Mouse (Mus musculus) lung, embryonic 14.5 days (tissue): ENCODE data around the gene Vps52. TPM values are rescaled to one million over a fixed set of nuclear protein-coding genes. Genes with fewer than 3 reads are reported as not detected.

Source experiments
- ATAC-seq: fragments of 200-750 bp; cut with Nextera tagmentation; 2 replicates; pipeline ENCODE4 v1.8.0; 2017; ENCODE audit warnings: mild to moderate bottlenecking, moderate TSS enrichment, moderate library complexity; ENCODE audit not compliant: insufficient read depth
- DNase-seq: peaks from one replicate; pipeline ENCODE4 v3.0.0-alpha.2; 2015
- H3K27ac ChIP-seq: fragments of 300-500 bp; sonication (generic); 2 replicates; pipeline ENCODE4 v1.5.1; 2014; ENCODE audit warnings: low read depth, mild to moderate bottlenecking, moderate library complexity
- H3K27me3 ChIP-seq: fragments of 300-500 bp; sonication (generic); 2 replicates; pipeline ENCODE4 v1.6.1; 2014; ENCODE audit warnings: low read length, control low read depth; ENCODE audit not compliant: insufficient read depth
- H3K36me3 ChIP-seq: fragments of 300-500 bp; sonication (generic); 2 replicates; pipeline ENCODE4 v1.6.1; 2014; ENCODE audit warnings: control low read depth; ENCODE audit not compliant: insufficient read depth
- H3K4me1 ChIP-seq: fragments of 300-500 bp; sonication (generic); 2 replicates; pipeline ENCODE4 v1.6.1; 2014; ENCODE audit warnings: antibody characterized with exemption, control low read depth; ENCODE audit not compliant: insufficient read depth
- H3K4me2 ChIP-seq: fragments of 300-500 bp; sonication (generic); 2 replicates; pipeline ENCODE4 v1.6.1; 2014; ENCODE audit warnings: mild to moderate bottlenecking
- H3K4me3 ChIP-seq: fragments of 300-500 bp; sonication (generic); 2 replicates; pipeline ENCODE4 v1.5.1; 2014; ENCODE audit warnings: low read depth, low read length
- H3K9ac ChIP-seq: fragments of 300-500 bp; sonication (generic); 2 replicates; pipeline ENCODE4 v1.6.1; 2014
- H3K9me3 ChIP-seq: fragments of 300-500 bp; sonication (generic); 2 replicates; pipeline ENCODE4 v1.6.1; 2016; ENCODE audit warnings: low read depth, low read length, control low read depth
- CTCF ChIP-seq: IDR thresholded peaks from 2 replicates; pipeline ENCODE4 v1.5.1; 2016; ENCODE audit warnings: antibody characterized with exemption, low read depth
- WGBS: fragments of 180-500 bp; shearing (Covaris S2); extraction: QIAGEN DNeasy Blood & Tissue Kit; methylation state at CpG from one replicate; pipeline ENCODE4 v1.1.7; 2014; 5-methylcytosine and 5-hydroxymethylcytosine counted together
- polyA plus RNA-seq: library from polyadenylated mRNA; unstranded; fragments of >200 nt; fragmentation: Nextera tagmentation; extraction: Ambion mirVana; gene quantifications from 2 replicates; pipeline ENCODE4 v1.2.1, GENCODE M21; 2014

The Vps52 gene
- polyA plus RNA-seq, 1 experiment from 2014 or later, result 34.8 TPM

GRCm38 (mm10) chr17:33972691-33973090 lies 17.1 kb downstream of the Vps52 start:
- H3K4me2 ChIP-seq, result no peak overlapping the region
- H3K4me3 ChIP-seq, result no peak overlapping the region
- H3K9me3 ChIP-seq, result no peaks in the 10 kb centered on the region
- no peak overlapping the region for H3K27ac ChIP-seq
- peak; percentile 42; the same call in 1 of the 2 replicates for ATAC-seq
- no peaks in the 10 kb centered on the region for H3K4me1 ChIP-seq
- H3K9ac ChIP-seq, result no peak overlapping the region
- DNase-seq, result peak; percentile 89
- WGBS, result 7% methylated on average over 1 of the region's 1 CpGs
- H3K36me3 ChIP-seq, result no peaks in the 10 kb centered on the region
- peaks cover 13% of the 10 kb centered on the region for H3K27me3 ChIP-seq
- no peak for TF ChIP-seq CTCF

GRCm38 (mm10) chr17:33973572-33973971 lies 18.0 kb downstream of the Vps52 start:
- H3K4me1 ChIP-seq, result no peaks in the 10 kb centered on the region
- H3K4me3 ChIP-seq, result no peak overlapping the region
- no peak for TF ChIP-seq CTCF
- ATAC-seq, result no peak
- DNase-seq, result no peak
- no peaks in the 10 kb centered on the region for H3K36me3 ChIP-seq
- no peak overlapping the region for H3K9ac ChIP-seq
- H3K27ac ChIP-seq, result no peak overlapping the region
- no peak overlapping the region for H3K4me2 ChIP-seq
- WGBS, result 57% methylated on average over 3 of the region's 3 CpGs
- no peaks in the 10 kb centered on the region for H3K9me3 ChIP-seq
- peaks cover 21% of the 10 kb centered on the region for H3K27me3 ChIP-seq

- DNase-seq (no peak), ATAC-seq (no peak)
- Histone ChIP-seq H3K9ac (no peak overlapping the region), H3K27me3 (peaks cover 42% of the 10 kb centered on the region), H3K4me1 (peaks cover 5% of the 10 kb centered on the region; the same call in 1 of the 2 replicates), H3K4me2 (peak overlapping the region; percentile 59), H3K27ac (no peak overlapping the region), H3K9me3 (no peaks in the 10 kb centered on the region), H3K4me3 (peak overlapping the region; percentile 32), H3K36me3 (no peaks in the 10 kb centered on the region)
- no peak for TF ChIP-seq CTCF
- WGBS, result 2% methylated on average over 56 of the region's 57 CpGs
Measured at GRCm38 (mm10) chr17:33977861-33978557, 22.4 kb downstream of the Vps52 start.

GRCm38 (mm10) chr17:33978631-33979031 lies 23.0 kb downstream of the Vps52 start:
- Histone ChIP-seq H3K4me2 (peak overlapping the region; percentile 59), H3K27me3 (peaks cover 42% of the 10 kb centered on the region), H3K36me3 (no peaks in the 10 kb centered on the region), H3K9me3 (no peaks in the 10 kb centered on the region), H3K9ac (no peak overlapping the region), H3K4me3 (peak overlapping the region; percentile 32), H3K4me1 (peaks cover 5% of the 10 kb centered on the region; the same call in 1 of the 2 replicates), H3K27ac (no peak overlapping the region)
- no peak for TF ChIP-seq CTCF
- WGBS, result under 1% methylated on average over 17 of the region's 17 CpGs
- peak; percentile 13; the same call in 1 of the 2 replicates for ATAC-seq
- DNase-seq, result peak; percentile 60

- Histone ChIP-seq H3K9ac (no peak overlapping the region), H3K4me2 (no peak overlapping the region), H3K4me3 (no peak overlapping the region), H3K9me3 (no peaks in the 10 kb centered on the region), H3K27ac (no peak overlapping the region), H3K4me1 (peaks cover 5% of the 10 kb centered on the region; the same call in 1 of the 2 replicates), H3K36me3 (no peaks in the 10 kb centered on the region), H3K27me3 (peaks cover 42% of the 10 kb centered on the region)
- 37% methylated on average over 6 of the region's 6 CpGs for WGBS
- DNase-seq (peak; percentile 32), ATAC-seq (no peak)
- TF ChIP-seq CTCF, result no peak
Measured at GRCm38 (mm10) chr17:33979512-33980050, 24.0 kb downstream of the Vps52 start.

GRCm38 (mm10) chr17:33980181-33981035 lies 24.8 kb downstream of the Vps52 start:
- TF ChIP-seq CTCF, result 0 out of 2 replicates have a peak, but pooled peaks have one; percentile 7
- H3K4me1 ChIP-seq, result peaks cover 5% of the 10 kb centered on the region; the same call in 1 of the 2 replicates
- peaks cover 42% of the 10 kb centered on the region for H3K27me3 ChIP-seq
- no peaks in the 10 kb centered on the region for H3K9me3 ChIP-seq
- H3K4me2 ChIP-seq, result peak overlapping the region; percentile 64
- H3K36me3 ChIP-seq, result no peaks in the 10 kb centered on the region
- H3K27ac ChIP-seq, result peak overlapping the region; percentile 18; the same call in 1 of the 2 replicates
- H3K4me3 ChIP-seq, result 0 out of 2 replicates have a peak overlapping the region, but pooled peaks have one; percentile 44
- ATAC-seq (peak; percentile 4; the same call in 1 of the 2 replicates), DNase-seq (no peak)
- WGBS, result 70% methylated on average over 19 of the region's 19 CpGs
- no peak overlapping the region for H3K9ac ChIP-seq
